Mouse (Mus musculus): ENCODE results near the gene Taf1a. TPM values are rescaled to one million over a fixed set of nuclear protein-coding genes. Genes with fewer than 3 reads are reported as not detected.

Taf1a gene
- polyA plus RNA-seq, 1 experiment = 25.8 TPM

DNA sequence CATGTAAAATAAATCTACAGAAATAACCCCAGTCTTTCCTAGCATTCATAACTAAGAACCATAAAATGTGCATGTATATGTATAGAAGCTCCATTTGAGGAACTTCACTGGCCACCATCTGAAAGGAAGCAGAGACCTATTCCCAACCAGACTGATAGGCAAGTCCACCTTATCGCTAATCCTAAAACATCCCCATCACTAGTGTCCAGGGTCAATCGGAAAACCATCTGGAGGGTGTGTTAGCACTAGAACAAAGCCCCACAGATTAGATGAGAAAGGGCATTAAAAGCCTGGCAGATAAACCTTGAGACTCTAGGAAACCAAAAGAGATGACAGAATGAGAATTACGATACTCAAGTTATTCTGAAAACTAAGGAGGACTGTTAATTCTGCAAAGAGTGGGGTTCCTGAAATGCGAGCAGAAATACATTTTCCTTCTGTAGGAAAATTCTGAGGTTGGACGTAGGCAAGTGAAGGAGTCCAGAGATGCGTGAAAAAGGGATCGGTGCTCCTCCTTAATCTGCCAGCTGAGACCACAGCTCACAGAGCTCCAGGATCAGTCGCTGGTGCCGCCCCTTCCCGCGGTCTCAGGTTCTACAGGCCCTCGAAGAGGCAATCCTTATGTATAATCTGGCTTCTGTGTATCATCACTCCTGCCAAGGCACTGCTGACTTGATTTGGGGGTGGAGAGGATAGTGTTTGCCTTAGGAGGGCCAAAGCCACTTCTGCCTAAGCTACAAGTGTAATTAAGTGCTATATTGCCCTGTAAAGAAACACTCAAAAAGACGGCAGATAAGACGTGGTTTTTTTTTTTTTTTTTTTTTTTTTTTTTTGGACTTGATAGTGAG, 25.8 kb upstream of the Taf1a start:
- 81% methylated on average over 14 of the region's 14 CpGs for WGBS
- Histone ChIP-seq H3K4me1 (ENCODE audit: control insufficient read depth, insufficient read depth, low read length) (peaks cover 4% of the 10 kb centered on the region; the same call in 1 of the 2 replicates), H3K27ac (ENCODE audit: insufficient read depth, low read length) (no peak overlapping the region), H3K27me3 (ENCODE audit: control insufficient read depth, insufficient read depth, low read length) (no peaks in the 10 kb centered on the region), H3K4me3 (replicated peaks; ENCODE audit: insufficient read depth, low read depth, low read length) (no peak overlapping the region)
- TF ChIP-seq CTCF (IDR thresholded peaks at IDR 0.05; ENCODE audit: borderline replicate concordance, insufficient read depth, low read depth, low read length) = no peak
- no peak for TF ChIP-seq POLR2A (IDR thresholded peaks at IDR 0.05; ENCODE audit: borderline replicate concordance, insufficient read depth, low read length)
- DNase-seq = no peak

DNA sequence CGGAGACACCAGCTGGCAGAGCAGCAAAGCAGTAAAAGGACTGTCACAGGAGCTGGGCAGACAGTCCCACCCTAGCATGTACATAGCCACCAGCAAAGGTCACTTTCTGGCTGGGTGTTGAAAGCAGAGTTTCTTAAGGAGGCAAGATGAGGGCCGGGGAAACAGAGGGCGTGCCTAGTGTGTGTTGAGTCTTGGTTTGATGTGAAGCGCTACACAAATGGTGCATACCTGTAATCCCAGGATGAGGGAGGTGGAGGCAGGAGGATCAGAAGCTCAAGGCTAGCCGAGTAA, 25.3 kb upstream of the Taf1a start:
- TF ChIP-seq CTCF (IDR thresholded peaks at IDR 0.05; ENCODE audit: borderline replicate concordance, insufficient read depth, low read depth, low read length) (no peak), POLR2A (IDR thresholded peaks at IDR 0.05; ENCODE audit: borderline replicate concordance, insufficient read depth, low read length) (no peak)
- Histone ChIP-seq H3K4me3 (replicated peaks; ENCODE audit: insufficient read depth, low read depth, low read length) (no peak overlapping the region), H3K4me1 (ENCODE audit: control insufficient read depth, insufficient read depth, low read length) (peaks cover 5% of the 10 kb centered on the region; the same call in 1 of the 2 replicates), H3K27me3 (ENCODE audit: control insufficient read depth, insufficient read depth, low read length) (no peaks in the 10 kb centered on the region), H3K27ac (ENCODE audit: insufficient read depth, low read length) (no peak overlapping the region)
- WGBS = 95% methylated on average over 5 of the region's 5 CpGs
- no peak for DNase-seq

DNA sequence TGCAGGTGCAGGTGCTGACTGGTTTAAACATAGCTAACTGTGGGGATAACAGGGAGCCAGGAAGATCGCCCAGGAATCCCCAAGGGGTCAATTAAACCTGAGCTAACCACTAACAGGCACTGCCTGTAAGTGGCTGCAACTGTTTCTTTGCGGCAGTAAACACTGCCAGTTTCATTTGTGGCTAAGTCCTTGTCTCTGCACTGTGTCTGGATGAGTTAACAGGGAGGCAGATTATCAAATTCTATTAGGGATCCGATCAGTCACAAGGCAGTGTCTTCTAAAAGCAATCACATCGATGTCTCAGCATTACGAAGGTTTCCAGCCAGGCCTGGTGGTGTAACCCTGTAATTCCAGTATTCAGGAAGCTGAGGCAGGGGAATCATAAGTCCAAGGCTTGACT, 22.4 kb upstream of the Taf1a start:
- Histone ChIP-seq H3K4me1 (ENCODE audit: control insufficient read depth, insufficient read depth, low read length) (peaks cover 7% of the 10 kb centered on the region; the same call in 1 of the 2 replicates), H3K4me3 (replicated peaks; ENCODE audit: insufficient read depth, low read depth, low read length) (no peak overlapping the region), H3K27me3 (ENCODE audit: control insufficient read depth, insufficient read depth, low read length) (no peaks in the 10 kb centered on the region), H3K27ac (ENCODE audit: insufficient read depth, low read length) (no peak overlapping the region)
- no peak for TF ChIP-seq CTCF (IDR thresholded peaks at IDR 0.05; ENCODE audit: borderline replicate concordance, insufficient read depth, low read depth, low read length)
- TF ChIP-seq POLR2A (IDR thresholded peaks at IDR 0.05; ENCODE audit: borderline replicate concordance, insufficient read depth, low read length) = no peak
- no peak for DNase-seq
- WGBS = 83% methylated on average over 5 of the region's 5 CpGs

DNA sequence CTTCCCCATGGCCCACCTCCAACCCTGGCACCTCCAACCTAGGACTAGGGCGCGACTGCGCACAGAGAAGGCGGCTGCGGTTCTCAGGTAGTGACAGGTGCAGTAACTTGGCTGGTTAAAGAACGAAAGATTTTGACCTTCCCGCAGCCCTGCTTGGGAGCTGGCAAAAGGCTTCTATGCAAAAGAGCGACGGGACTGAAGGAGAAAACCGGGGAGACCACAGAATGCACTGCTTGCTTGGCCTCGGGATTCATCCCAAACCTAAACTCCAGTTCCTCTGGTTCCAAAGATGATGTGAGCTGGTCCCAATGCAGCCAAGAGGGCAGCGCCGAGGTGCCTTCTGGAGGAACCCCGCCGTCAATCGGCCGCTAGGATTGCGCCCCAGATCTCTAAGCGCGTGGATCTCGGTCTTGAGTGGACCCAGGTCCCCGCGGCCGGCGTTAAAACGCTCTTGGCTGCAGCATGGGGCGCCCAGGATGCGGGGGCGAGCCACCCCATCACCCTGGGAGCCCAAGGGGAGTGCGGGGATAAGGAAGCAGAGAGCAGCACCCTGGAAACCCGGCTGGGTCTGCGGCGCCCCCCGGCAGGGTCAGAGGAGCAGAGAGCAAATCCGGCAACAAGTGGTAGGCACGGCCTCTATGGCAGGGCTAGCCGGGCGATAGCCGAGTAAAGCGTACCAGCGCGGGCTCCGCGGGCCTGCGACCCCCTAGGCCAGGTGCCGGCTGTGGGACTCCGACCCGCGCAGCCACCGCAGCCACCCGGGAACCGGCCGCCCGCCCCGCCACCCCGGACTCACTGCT, 20.0 kb upstream of the Taf1a start:
- peak; percentile 55 to 59 for DNase-seq
- TF ChIP-seq CTCF (IDR thresholded peaks at IDR 0.05; ENCODE audit: borderline replicate concordance, insufficient read depth, low read depth, low read length) (no peak), POLR2A (IDR thresholded peaks at IDR 0.05; ENCODE audit: borderline replicate concordance, insufficient read depth, low read length) (no peak)
- Histone ChIP-seq H3K4me1 (ENCODE audit: control insufficient read depth, insufficient read depth, low read length) (peaks cover 7% of the 10 kb centered on the region; the same call in 1 of the 2 replicates), H3K27me3 (ENCODE audit: control insufficient read depth, insufficient read depth, low read length) (no peaks in the 10 kb centered on the region), H3K27ac (ENCODE audit: insufficient read depth, low read length) (peak overlapping the region; percentile 26), H3K4me3 (replicated peaks; ENCODE audit: insufficient read depth, low read depth, low read length) (peak overlapping the region; percentile 75)
- WGBS = under 1% methylated on average over 54 of the region's 56 CpGs

DNA sequence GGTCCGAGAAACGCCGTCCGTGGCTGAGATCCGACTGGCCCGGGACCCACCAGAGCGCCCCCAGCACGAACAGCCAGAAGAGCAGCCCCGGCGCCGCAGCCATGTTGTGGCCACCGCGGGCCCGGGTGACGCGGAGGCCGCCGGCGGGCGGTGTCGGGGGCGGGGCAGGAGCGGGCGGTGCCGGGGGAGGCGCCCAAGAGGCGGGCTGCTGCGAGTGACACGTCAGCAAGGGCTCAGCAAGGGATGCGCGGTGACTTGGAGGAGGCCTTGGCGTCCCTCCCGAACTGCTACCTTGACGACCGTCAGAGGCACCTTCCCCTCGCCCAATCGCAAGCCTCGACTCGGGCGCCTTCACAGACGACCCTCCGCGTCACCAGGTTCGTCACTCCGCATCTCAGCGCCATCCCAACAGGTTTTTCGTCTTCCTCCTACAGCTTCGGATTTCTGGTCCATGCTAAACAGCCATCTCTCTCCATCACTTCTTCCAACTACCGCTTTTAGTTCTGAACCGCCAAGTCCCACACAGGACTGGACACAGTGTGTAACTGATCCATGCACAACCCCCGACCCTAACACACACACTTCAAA, 19.3 kb upstream of the Taf1a start, which contains the start of gene Mia3:
Gene Mia3, minus strand, starts transcription at position 127 of the 588 bp plus-strand sequence.
- H3K27me3 ChIP-seq (ENCODE audit: control insufficient read depth, insufficient read depth, low read length) = no peaks in the 10 kb centered on the region
- H3K4me3 ChIP-seq (replicated peaks; ENCODE audit: insufficient read depth, low read depth, low read length) = peak within 1 kb of the TSS; percentile 75
- peak within 1 kb of the TSS; percentile 45 for H3K27ac ChIP-seq (ENCODE audit: insufficient read depth, low read length)
- 1% methylated on average over 51 of the region's 51 CpGs for WGBS
- peaks cover 7% of the 10 kb centered on the region; the same call in 1 of the 2 replicates for H3K4me1 ChIP-seq (ENCODE audit: control insufficient read depth, insufficient read depth, low read length)
- TF ChIP-seq CTCF (IDR thresholded peaks at IDR 0.05; ENCODE audit: borderline replicate concordance, insufficient read depth, low read depth, low read length) = no peak
- TF ChIP-seq POLR2A (IDR thresholded peaks at IDR 0.05; ENCODE audit: borderline replicate concordance, insufficient read depth, low read length) = peak; percentile 90
- DNase-seq = peak; percentile 98 to 99

GRCm38 (mm10) chr1:183374728-183375127, 14.1 kb upstream of the Taf1a start:
- Histone ChIP-seq H3K27ac (ENCODE audit: insufficient read depth, low read length) (no peak overlapping the region), H3K4me3 (replicated peaks; ENCODE audit: insufficient read depth, low read depth, low read length) (no peak overlapping the region), H3K4me1 (ENCODE audit: control insufficient read depth, insufficient read depth, low read length) (peaks cover 2% of the 10 kb centered on the region; the same call in 1 of the 2 replicates), H3K27me3 (ENCODE audit: control insufficient read depth, insufficient read depth, low read length) (no peaks in the 10 kb centered on the region)
- no peak for DNase-seq
- WGBS = 69% methylated on average over 5 of the region's 5 CpGs
- TF ChIP-seq CTCF (IDR thresholded peaks at IDR 0.05; ENCODE audit: borderline replicate concordance, insufficient read depth, low read depth, low read length) = no peak
- no peak for TF ChIP-seq POLR2A (IDR thresholded peaks at IDR 0.05; ENCODE audit: borderline replicate concordance, insufficient read depth, low read length)

DNA sequence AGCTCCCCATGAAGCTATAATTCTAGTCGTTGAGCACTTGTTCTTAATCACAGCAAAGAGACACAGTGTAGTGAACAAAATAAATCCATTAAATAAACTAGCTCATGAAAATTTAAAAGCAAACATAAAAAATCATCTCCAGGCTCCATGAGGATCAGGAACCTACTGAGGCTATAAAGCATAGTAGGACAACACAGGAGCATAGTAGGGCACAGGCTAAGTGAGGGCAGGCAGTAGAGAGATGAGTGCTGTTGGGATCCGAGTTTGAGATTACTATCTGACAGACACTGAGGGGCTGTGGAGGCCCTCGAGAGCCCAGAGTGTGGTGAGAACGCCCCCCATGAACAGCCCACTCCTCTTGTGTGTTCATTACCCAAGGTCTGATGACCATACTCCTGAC, 11.7 kb upstream of the Taf1a start:
- H3K27ac ChIP-seq (ENCODE audit: insufficient read depth, low read length) = no peak overlapping the region
- TF ChIP-seq CTCF (IDR thresholded peaks at IDR 0.05; ENCODE audit: borderline replicate concordance, insufficient read depth, low read depth, low read length) = no peak
- TF ChIP-seq POLR2A (IDR thresholded peaks at IDR 0.05; ENCODE audit: borderline replicate concordance, insufficient read depth, low read length) = no peak
- H3K27me3 ChIP-seq (ENCODE audit: control insufficient read depth, insufficient read depth, low read length) = no peaks in the 10 kb centered on the region
- H3K4me3 ChIP-seq (replicated peaks; ENCODE audit: insufficient read depth, low read depth, low read length) = no peak overlapping the region
- DNase-seq = no peak
- 68% methylated on average over 4 of the region's 4 CpGs for WGBS
- no peaks in the 10 kb centered on the region for H3K4me1 ChIP-seq (ENCODE audit: control insufficient read depth, insufficient read depth, low read length)
